Mouse (Mus musculus) kidney, postnatal 25 days (tissue): ENCODE results near the gene Olfr298.

Experiments
- DNase-seq, 2 experiments: peaks; one replicate each; pipeline ENCODE4 v3.0.0; 2021; ENCODE audit warnings: mixed read lengths in 2 of 2

The Olfr298 gene

GRCm38 (mm10) chr7:86492384-86492783 is at the start of gene Olfr298:
Olfr298 (minus strand) TSS chr7:86492484.
- DNase-seq, result no peak

- DNase-seq, result no peak
These were observed 27.4 kb upstream of the Olfr298 start, which contains the start of gene Olfr297 for GRCm38 (mm10) chr7:86519668-86520067. Olfr297 (plus strand) TSS chr7:86519968.

DNA sequence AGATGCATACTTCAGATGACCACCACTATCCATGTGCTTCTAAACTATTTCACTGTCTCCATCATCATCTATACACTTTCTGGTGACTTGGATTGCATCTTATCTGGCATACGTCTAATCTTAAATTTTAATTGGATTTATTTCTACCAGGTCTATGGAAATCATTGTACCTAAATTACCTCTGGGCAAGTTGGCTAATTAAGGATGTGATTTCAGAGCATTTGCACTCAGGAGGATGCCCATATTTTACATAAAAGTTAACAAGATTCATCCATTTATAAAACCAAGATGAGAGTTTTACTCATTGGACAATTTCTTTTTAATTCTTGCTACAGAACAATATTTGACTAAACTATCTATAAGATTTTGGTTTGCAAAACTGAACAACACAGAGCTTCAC is 32.7 kb downstream of the Olfr298 start, which contains the start of gene Olfr299:
Gene Olfr299, plus strand, starts transcription at position 301 of the 400 bp plus-strand sequence.
- DNase-seq, result no peak
